Mouse (Mus musculus) forebrain, embryonic 14.5 days (tissue): ENCODE results near the gene Gm11992. TPM values are rescaled to one million over a fixed set of nuclear protein-coding genes. Genes with fewer than 3 reads are reported as not detected.

ENCODE experiments used
- ATAC-seq: fragments of 200-750 bp; cut with Nextera tagmentation; 2 replicates; pipeline ENCODE4 v1.8.0; 2017; ENCODE audit warnings: mild to moderate bottlenecking, moderate library complexity
- DNase-seq: peaks from one replicate; pipeline ENCODE4 v3.0.0-alpha.2; 2015; ENCODE audit warnings: low spot score
- H3K27ac ChIP-seq: fragments of 300-500 bp; sonication (generic); 2 replicates; pipeline ENCODE4 v1.5.1; 2014; ENCODE audit warnings: low read depth, mild to moderate bottlenecking, control low read depth, low read length, moderate library complexity
- H3K27me3 ChIP-seq: fragments of 300-500 bp; sonication (generic); replicated peaks from 2 replicates; pipeline ENCODE4 v1.6.1; 2014; ENCODE audit warnings: low read length, control low read depth, mixed read lengths; ENCODE audit not compliant: control insufficient read depth, insufficient read depth
- H3K36me3 ChIP-seq: fragments of 300-500 bp; sonication (generic); 2 replicates; pipeline ENCODE4 v1.6.1; 2014; ENCODE audit warnings: low read length, control low read depth; ENCODE audit not compliant: control insufficient read depth, insufficient read depth
- H3K4me1 ChIP-seq: fragments of 300-500 bp; sonication (generic); 2 replicates; pipeline ENCODE4 v1.6.1; 2014; ENCODE audit warnings: antibody characterized with exemption, low read length, control low read depth; ENCODE audit not compliant: control insufficient read depth, insufficient read depth
- H3K4me2 ChIP-seq: fragments of 300-500 bp; sonication (generic); 2 replicates; pipeline ENCODE4 v1.6.1; 2014; ENCODE audit warnings: mild to moderate bottlenecking, control low read depth, low read length
- H3K4me3 ChIP-seq: fragments of 300-500 bp; sonication (generic); 2 replicates; pipeline ENCODE4 v1.5.1; 2014; ENCODE audit warnings: low read depth, low read length, control low read depth
- H3K9ac ChIP-seq: fragments of 300-500 bp; sonication (generic); 2 replicates; pipeline ENCODE4 v1.6.1; 2014; ENCODE audit warnings: mild to moderate bottlenecking, low read length, control low read depth, moderate library complexity
- H3K9me3 ChIP-seq: fragments of 300-500 bp; sonication (generic); replicated peaks from 2 replicates; pipeline ENCODE4 v1.6.1; 2016; ENCODE audit warnings: low read length, control low read depth, mixed read lengths; ENCODE audit not compliant: control insufficient read depth
- WGBS: fragments of 180-500 bp; shearing (Covaris S2); extraction: QIAGEN DNeasy Blood & Tissue Kit; methylation state at CpG from one replicate; pipeline ENCODE4 v1.1.7; 2014; 5-methylcytosine and 5-hydroxymethylcytosine counted together
- polyA plus RNA-seq: library from polyadenylated mRNA; unstranded; fragments of >200 nt; fragmentation: Nextera tagmentation; extraction: Ambion mirVana; gene quantifications from 2 replicates; pipeline ENCODE4 v1.2.1, GENCODE M21; 2014

The Gm11992 gene
- polyA plus RNA-seq, 1 experiment from 2014 or later, result 1.2 TPM

GRCm38 (mm10) chr11:9057711-9058110 lies 9.3 kb downstream of the Gm11992 start:
- H3K4me2 ChIP-seq, result no peak overlapping the region

GRCm38 (mm10) chr11:9060029-9060428 lies 11.6 kb downstream of the Gm11992 start:
- Histone ChIP-seq H3K27me3 (no peaks in the 10 kb centered on the region), H3K4me3 (no peak overlapping the region), H3K27ac (no peak overlapping the region), H3K4me1 (no peaks in the 10 kb centered on the region), H3K4me2 (no peak overlapping the region), H3K36me3 (no peaks in the 10 kb centered on the region), H3K9me3 (no peaks in the 10 kb centered on the region), H3K9ac (no peak overlapping the region)
- WGBS, result 81% methylated on average over 1 of the region's 1 CpGs
- ATAC-seq, result no peak
- no peak for DNase-seq

More at GRCm38 (mm10) chr11:9057711-9058110, 9.3 kb downstream of the Gm11992 start:
- 92% methylated on average over 4 of the region's 4 CpGs for WGBS
- Histone ChIP-seq H3K27ac (no peak overlapping the region), H3K9ac (no peak overlapping the region), H3K27me3 (no peaks in the 10 kb centered on the region), H3K4me1 (no peaks in the 10 kb centered on the region), H3K36me3 (no peaks in the 10 kb centered on the region), H3K4me3 (no peak overlapping the region), H3K9me3 (no peaks in the 10 kb centered on the region)
- DNase-seq, result no peak
- no peak for ATAC-seq

- no peak overlapping the region for H3K4me3 ChIP-seq
- DNase-seq, result peak; percentile 3
- no peaks in the 10 kb centered on the region for H3K9me3 ChIP-seq
- H3K27ac ChIP-seq, result no peak overlapping the region
- H3K4me2 ChIP-seq, result no peak overlapping the region
- WGBS, result 70% methylated on average over 5 of the region's 5 CpGs
- no peak for ATAC-seq
- H3K36me3 ChIP-seq, result no peaks in the 10 kb centered on the region
- no peak overlapping the region for H3K9ac ChIP-seq
- H3K4me1 ChIP-seq, result no peaks in the 10 kb centered on the region
- H3K27me3 ChIP-seq, result no peaks in the 10 kb centered on the region
These were observed 12.1 kb downstream of the Gm11992 start for GRCm38 (mm10) chr11:9060484-9060883.

- H3K27me3 ChIP-seq, result no peaks in the 10 kb centered on the region
- ATAC-seq, result no peak
- H3K4me2 ChIP-seq, result no peak overlapping the region
- no peak overlapping the region for H3K9ac ChIP-seq
- 92% methylated on average over 3 of the region's 3 CpGs for WGBS
- DNase-seq, result no peak
- H3K4me3 ChIP-seq, result no peak overlapping the region
- no peaks in the 10 kb centered on the region for H3K4me1 ChIP-seq
- H3K9me3 ChIP-seq, result no peaks in the 10 kb centered on the region
- no peaks in the 10 kb centered on the region for H3K36me3 ChIP-seq
- H3K27ac ChIP-seq, result no peak overlapping the region
These were observed 28.1 kb downstream of the Gm11992 start for GRCm38 (mm10) chr11:9076444-9076843.

DNA sequence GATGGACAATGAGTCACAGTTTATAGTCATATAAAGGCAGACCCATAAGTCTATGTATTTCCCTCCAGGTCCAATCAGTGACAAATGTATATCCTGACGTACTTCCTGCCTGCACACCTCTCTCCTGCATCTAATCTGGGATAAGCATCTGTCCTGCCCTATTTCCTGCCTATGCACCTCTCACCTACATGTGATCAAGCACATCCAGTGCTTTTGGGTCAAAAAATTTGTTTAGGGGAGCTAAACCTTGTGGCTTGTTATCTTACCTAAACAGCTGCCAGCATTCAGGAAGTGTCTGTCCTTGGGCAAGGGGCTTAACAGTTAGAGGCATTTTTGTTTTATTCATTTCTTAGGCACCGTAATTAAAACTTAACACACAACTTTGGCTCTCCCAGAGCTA lies 64.8 kb downstream of the Gm11992 start:
- Histone ChIP-seq H3K4me3 (no peak overlapping the region), H3K27me3 (peaks cover 22% of the 10 kb centered on the region), H3K27ac (no peak overlapping the region), H3K9ac (no peak overlapping the region), H3K4me2 (no peak overlapping the region), H3K9me3 (no peaks in the 10 kb centered on the region), H3K4me1 (peaks cover 8% of the 10 kb centered on the region), H3K36me3 (no peaks in the 10 kb centered on the region)
- ATAC-seq (no peak), DNase-seq (no peak)
- 79% methylated on average over 2 of the region's 2 CpGs for WGBS

DNA sequence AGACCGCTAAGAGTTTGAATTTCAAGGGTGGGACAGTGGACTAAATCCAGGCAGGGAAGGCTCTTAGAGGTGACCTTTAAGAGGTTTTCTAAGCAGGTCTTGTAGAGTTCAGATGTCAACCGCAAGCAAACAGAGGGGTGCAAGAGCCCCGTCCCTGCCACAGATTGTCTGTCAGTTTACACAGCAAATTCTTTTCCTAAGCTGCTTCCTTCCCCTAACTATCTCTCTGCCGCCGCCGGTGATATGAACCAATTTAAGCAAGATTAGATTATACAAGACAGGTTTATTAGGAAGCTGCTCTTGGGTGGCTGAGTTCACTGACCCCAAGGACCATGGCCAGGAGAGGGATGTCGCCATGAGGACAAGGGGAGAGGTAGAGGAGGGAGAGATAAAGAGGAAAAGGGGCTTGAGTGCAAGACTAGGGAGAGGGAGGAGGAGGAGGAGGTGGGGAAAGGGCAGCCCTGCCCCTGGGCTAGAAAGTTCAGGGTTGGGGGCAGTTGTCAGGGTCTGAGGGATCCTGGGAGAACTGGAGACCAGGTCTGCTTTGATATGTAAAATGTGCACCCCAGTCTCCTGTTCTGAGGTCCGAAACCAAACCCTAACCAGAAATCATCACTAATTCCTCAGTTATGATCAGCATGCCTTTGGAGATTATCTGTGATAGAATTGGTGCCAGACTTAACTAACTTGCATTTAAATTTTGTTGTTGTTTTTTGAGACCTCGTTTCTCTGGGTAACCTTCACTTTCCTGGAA lies 67.2 kb downstream of the Gm11992 start:
- no peak overlapping the region for H3K4me3 ChIP-seq
- H3K4me1 ChIP-seq, result peaks cover 19% of the 10 kb centered on the region
- ATAC-seq, result no peak
- H3K36me3 ChIP-seq, result no peaks in the 10 kb centered on the region
- WGBS, result 18% methylated on average over 9 of the region's 9 CpGs
- H3K9ac ChIP-seq, result no peak overlapping the region
- no peaks in the 10 kb centered on the region for H3K9me3 ChIP-seq
- peak overlapping the region; percentile 25; the same call in 1 of the 2 replicates for H3K4me2 ChIP-seq
- H3K27me3 ChIP-seq, result peaks cover 22% of the 10 kb centered on the region
- DNase-seq, result no peak
- no peak overlapping the region for H3K27ac ChIP-seq

DNA sequence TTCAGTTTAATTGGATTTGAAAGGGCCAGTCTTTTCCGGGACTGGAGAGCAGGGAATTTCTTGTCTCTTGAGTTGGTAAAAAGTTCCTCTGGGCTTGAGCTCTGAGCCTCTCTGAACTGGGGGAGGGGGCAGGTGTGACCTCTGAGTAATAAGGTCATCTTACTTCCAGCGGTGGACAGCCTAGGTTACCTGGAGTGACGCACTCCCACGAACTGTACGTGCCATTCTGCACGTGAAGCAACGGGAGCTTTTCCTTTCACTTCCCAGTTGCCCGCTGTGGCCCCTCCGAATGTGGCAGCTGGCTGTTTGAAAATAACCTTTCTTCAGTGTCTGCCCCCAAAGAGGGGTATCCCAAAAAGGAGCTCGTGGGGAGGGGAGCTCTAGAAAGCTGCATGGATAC lies 67.7 kb downstream of the Gm11992 start:
- Histone ChIP-seq H3K4me1 (peaks cover 19% of the 10 kb centered on the region), H3K4me3 (no peak overlapping the region)
- WGBS, result 1% methylated on average over 10 of the region's 10 CpGs

DNA sequence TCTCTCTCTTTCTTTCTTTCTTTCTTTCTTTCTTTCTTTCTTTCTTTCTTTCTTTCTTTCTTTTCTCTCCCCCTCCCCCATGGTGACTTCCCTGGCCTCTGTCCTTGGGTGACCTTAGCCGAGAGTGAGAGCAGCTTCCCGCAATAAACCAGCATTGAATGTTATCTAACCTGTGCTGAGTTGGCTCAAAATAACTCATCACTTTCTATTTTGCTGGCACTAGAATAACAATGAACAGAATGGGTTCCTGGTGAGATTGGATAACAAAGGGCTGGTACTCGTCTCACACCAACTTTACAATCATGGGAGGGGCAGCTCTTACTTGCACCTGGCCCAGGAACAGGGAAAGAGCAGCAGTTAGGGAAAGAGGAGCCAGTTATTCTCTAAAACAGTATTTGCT lies 68.5 kb downstream of the Gm11992 start:
- Histone ChIP-seq H3K27ac (no peak overlapping the region), H3K4me1 (peaks cover 19% of the 10 kb centered on the region), H3K27me3 (peaks cover 22% of the 10 kb centered on the region), H3K9me3 (no peaks in the 10 kb centered on the region), H3K4me3 (no peak overlapping the region), H3K9ac (no peak overlapping the region), H3K36me3 (no peaks in the 10 kb centered on the region), H3K4me2 (no peak overlapping the region)
- ATAC-seq (no peak), DNase-seq (no peak)
- WGBS, result 7% methylated on average over 3 of the region's 3 CpGs

More for the DNA sequence above, 67.7 kb downstream of the Gm11992 start:
- H3K9ac ChIP-seq, result no peak overlapping the region
- DNase-seq (no peak), ATAC-seq (no peak)
- H3K9me3 ChIP-seq, result no peaks in the 10 kb centered on the region
- H3K36me3 ChIP-seq, result no peaks in the 10 kb centered on the region
- peak overlapping the region; percentile 25; the same call in 1 of the 2 replicates for H3K4me2 ChIP-seq
- H3K27me3 ChIP-seq, result peaks cover 22% of the 10 kb centered on the region
- H3K27ac ChIP-seq, result no peak overlapping the region

GRCm38 (mm10) chr11:9117358-9118049 lies 69.1 kb downstream of the Gm11992 start:
- Histone ChIP-seq H3K4me3 (peak overlapping the region; percentile 36), H3K36me3 (no peaks in the 10 kb centered on the region), H3K4me1 (peaks cover 19% of the 10 kb centered on the region), H3K4me2 (peak overlapping the region; percentile 90), H3K27ac (no peak overlapping the region), H3K9me3 (no peaks in the 10 kb centered on the region), H3K27me3 (peaks cover 22% of the 10 kb centered on the region), H3K9ac (peak overlapping the region; percentile 21; the same call in 1 of the 2 replicates)
- WGBS, result 4% methylated on average over 13 of the region's 13 CpGs
- DNase-seq (peak; percentile 30), ATAC-seq (peak; percentile 62)
